Mouse (Mus musculus) right cerebral cortex, postnatal 25 days (tissue): ENCODE results near the gene Zglp1.

ENCODE experiments used
- DNase-seq: peaks from one replicate; pipeline ENCODE4 v3.0.0; 2022

The Zglp1 gene

DNA sequence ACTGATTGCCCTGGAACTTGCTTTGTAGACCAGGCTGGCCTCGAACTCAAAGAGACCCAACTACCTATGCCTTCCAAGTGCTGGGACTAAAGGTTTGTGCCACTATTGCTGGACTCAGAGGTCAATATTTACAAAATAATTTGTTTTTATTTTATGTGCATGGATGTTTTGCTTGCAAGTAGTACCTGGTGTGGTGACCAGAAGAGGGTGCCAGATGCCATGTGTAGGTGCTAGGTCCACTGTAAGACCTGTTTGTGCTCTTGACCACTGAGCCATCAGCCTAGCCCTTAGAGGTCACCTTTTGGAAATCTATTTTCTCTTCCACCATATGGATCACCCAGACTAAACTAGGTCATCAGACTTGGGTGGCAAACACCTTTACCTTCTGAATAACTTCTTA is 44.2 kb downstream of the Zglp1 start:
- DNase-seq: no peak

DNA sequence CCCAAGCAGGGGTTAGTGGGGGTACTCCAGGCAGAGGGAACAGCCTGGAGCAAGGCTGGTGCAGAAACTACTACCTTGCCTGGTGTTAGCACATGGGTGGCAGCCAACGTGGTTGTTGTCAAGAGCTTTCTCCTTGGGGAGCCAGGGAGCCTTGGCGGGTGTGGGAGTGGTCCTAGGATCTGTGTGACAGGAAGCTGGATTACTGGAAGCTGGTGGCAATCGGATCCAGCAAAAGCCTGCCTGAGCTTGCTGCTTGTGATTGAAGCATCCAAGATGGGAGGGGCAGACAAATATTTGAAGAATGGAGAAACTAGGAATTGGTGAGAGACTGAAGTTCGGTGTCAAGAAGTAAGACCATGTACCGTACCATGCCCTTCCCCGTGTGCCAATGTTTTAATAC is 44.6 kb downstream of the Zglp1 start:
- DNase-seq: no peak

DNA sequence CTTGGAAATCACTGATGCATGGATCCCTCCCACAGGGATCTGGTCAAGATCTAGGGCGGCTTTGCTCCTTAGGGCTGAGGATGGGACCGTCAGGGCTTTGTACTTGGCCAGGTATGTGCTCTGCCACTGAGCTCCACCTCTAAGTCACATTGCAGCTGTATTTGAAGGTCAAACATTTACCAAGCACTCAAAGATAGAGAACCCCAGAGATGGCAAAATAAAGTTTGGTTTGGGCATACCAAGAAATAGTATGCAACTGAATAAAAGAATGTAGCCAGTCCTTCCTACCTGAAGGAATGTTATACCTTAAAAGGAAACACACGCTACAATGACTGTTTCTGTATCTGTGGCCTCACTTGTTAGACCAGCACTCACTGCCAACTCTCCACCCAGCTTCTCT is 45.5 kb downstream of the Zglp1 start:
- no peak for DNase-seq

DNA sequence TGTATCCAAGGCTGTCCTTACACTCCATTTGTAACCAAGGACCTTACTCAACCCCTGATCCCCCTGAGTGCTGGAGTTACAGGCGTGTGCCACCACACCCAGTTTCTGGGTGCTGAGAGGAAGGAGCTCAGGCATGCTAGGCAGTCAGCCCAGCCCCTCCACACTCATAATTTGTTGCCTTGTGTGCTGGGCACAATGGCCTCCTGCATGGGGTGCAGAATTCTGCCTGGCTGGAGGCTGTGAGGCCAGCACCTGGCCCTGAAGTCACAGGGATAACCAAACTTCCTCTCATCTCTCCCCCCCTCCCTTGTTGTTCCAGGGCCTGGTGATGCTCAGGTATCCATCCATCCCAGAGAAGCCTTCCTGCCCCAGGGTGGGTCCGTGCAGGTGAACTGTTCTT is 48.3 kb downstream of the Zglp1 start:
- DNase-seq: no peak

DNA sequence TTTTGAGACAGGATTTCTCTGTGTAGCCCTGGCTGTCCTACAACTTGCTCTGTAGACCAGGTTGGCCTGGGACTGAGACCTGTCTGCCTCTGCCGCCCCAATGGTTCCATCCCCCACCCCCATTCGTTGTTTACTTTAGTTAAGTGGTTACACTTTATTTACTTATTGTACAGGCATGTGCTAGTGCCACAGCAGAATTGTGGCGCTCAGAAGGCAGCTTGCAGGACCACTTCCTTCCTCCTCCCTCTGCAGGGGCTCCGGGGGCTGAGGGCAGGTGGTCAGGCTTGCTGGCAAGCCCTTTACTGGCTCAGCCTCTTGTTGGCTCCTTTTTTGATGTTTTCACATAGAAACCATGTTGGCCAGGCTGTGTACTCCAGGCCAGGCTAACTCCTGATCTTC is 49.7 kb downstream of the Zglp1 start:
- DNase-seq: no peak

DNA sequence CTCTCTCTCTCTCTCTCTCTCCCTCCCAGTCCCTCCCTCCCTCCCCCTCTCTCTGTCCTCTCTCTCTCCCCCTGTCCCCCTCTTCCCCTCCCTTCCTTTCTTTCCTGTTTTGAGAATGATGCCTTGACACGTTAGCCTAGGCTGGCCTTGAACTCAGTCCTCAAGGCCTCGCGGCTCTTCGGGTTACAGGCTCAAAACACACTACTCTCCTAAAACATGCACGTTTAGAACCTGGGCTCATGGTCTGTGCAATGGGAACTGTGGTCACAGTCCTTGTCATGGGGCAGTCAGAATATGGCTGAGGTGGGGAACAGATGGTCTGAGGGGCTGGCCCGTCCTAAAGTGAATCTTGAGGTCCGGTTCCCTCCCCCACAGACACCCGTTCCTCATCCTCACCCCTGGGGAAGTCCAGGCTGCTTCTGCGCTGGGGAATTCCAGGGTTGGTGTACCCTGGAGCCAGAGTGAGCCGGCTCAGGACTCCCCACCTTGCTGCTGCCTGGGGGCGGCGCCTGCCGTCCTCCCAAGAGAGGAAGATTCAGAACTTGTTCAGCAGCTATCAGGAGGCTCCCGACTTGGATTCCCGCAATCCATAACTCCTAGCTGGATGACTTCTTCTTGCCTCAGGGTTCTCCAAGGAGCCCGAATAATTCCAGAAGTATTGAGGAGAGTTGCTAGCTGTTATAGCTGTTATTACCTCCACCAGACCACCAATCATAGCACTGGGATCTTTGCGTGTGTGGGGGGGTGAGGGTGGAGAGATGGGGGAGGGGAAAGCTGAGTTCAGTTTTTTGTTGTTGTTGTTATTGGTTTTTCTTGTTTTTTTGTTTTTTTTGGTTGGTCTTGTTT is 50.3 kb downstream of the Zglp1 start:
- no peak for DNase-seq

DNA sequence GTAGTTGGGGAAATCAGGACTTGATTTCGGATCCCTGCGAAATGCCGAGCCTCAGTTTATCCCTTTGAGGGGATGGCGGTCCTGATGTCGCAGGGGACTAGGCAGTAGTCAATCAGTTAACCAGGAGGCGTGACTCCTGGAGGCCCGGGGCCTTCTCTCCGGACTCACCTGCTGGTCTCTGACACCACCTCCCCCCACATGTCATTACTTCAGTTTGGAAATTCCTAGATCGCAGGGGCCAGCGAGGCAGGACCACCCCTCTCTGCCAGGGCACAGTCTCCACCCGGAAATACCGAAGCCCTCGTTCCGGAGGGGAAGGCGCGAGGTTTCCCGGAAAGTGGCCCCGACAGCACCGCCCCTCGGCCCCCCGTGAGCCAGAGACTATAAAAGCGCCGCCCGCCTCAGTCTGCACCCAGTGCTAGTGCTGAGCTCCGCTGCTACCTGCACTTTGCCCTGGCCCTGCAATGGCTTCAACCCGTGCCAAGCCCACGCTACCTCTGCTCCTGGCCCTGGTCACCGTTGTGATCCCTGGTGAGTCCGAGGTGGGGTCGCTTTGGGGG is 51.2 kb downstream of the Zglp1 start, which contains the start of gene Icam1:
Icam1 (plus strand) TSS at position 415 of the 560 bp plus-strand sequence.
- no peak for DNase-seq

DNA sequence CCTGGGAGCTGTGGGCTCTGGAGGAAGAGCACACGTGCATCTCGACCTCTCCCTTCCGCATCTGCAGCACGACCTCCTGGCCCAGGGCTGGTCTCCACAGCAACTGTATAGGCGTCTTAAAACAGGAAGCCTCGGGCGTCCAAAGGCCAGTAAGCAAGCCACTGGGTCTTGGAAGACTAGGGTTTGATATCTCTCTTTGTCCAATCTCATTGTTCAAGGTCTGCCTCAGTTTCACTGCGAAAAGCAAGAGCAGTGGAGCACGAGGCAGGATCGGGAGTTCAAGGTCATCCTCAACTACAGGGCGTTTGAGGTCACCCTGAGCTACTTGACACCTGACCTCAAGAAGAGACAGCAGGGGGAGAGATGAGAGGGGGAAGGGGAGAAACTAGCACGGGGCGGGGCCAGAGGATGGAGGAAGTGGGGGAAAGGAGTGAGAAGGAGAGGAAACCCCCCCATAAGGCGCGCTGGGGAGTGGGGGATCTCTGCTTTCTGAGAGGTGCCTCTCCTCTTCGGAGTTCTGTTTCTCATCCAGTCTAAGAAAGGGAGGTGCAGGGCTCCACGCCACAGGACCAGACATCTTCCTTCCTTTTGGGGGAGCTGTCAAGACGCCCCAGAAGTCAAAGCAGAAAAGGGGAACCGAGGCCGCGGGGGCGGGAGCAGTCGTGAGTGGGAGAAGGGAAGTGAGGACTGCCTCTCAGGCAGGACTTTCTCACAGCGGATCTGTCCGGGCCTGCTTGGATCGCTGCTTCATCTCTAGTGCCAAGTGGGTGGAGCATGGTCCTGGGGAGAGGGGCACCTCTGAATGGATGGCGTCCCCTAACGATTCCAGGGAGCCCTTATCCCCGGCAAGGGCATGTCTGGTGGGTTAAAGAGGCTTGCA is 52.0 kb downstream of the Zglp1 start:
- no peak for DNase-seq
